In the genomic region with DNA sequence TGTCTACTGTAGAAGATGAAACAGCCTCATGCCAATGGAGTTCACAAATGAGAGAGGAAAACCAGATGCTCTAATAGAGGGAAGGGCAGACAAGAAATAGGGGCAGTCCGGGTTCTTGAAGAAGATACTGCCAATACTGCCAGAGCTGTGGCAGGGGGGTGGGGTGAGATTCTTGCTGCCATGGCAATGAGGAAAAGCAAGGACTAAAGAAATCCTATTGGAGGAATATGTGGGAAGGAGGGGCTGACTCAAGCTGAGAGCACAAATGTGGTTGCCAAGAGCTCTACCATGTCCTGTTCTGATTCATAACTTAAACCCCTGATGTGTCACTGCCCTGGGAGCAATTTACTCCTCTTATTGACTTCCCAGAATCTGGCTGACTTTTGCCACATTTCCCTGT, we compare ENCODE assay signal across 15 mouse cellular contexts.
DNase-seq lines count a peak whose midpoint lies in the region; ATAC-seq lines count a peak whose summit lies in the region.
"Had no signal": no experiment of that assay in that cellular context is flagged by ENCODE, and none has a peak within 500 bp of the region (broad histone marks: within the 10 kb centered on the region; RNA-seq: fewer than 3 reads in every experiment).

No protein-coding gene starts in this region.

- no peak overlapping the region for H3K27ac ChIP-seq in forebrain, embryonic 13.5 days
- no peak overlapping the region for H3K27ac ChIP-seq in forebrain, embryonic 10.5 days
- H3K27ac ChIP-seq in neural tube, embryonic 13.5 days (replicated peaks): no peak overlapping the region
- H3K27ac ChIP-seq in neural tube, embryonic 15.5 days (replicated peaks): no peak overlapping the region
- H3K27ac ChIP-seq: heart, embryonic 13.5 days; kidney, embryonic 15.5 days; macrophage had no signal

- no peak overlapping the region for H3K9ac ChIP-seq in forebrain, embryonic 13.5 days
- no peak overlapping the region for H3K9ac ChIP-seq in neural tube, embryonic 13.5 days
- no peak overlapping the region for H3K9ac ChIP-seq in neural tube, embryonic 15.5 days (replicated peaks)
- H3K9ac ChIP-seq: heart, embryonic 13.5 days; kidney, embryonic 15.5 days had no signal

- H3K4me2 ChIP-seq in forebrain, embryonic 13.5 days: no peak overlapping the region
- H3K4me2 ChIP-seq in neural tube, embryonic 13.5 days: no peak overlapping the region
- no peak overlapping the region for H3K4me2 ChIP-seq in neural tube, embryonic 15.5 days
- H3K4me2 ChIP-seq: heart, embryonic 13.5 days; kidney, embryonic 15.5 days had no signal

- H3K27me3 ChIP-seq in forebrain, embryonic 13.5 days: no peaks in the 10 kb centered on the region
- H3K27me3 ChIP-seq in forebrain, embryonic 10.5 days (ENCODE audit: poor library complexity, severe bottlenecking): no peaks in the 10 kb centered on the region
- H3K27me3 ChIP-seq in neural tube, embryonic 13.5 days: no peaks in the 10 kb centered on the region
- H3K27me3 ChIP-seq in neural tube, embryonic 15.5 days (replicated peaks): no peaks in the 10 kb centered on the region
- H3K27me3 ChIP-seq: heart, embryonic 13.5 days; kidney, embryonic 15.5 days had no signal

- no peaks in the 10 kb centered on the region for H3K36me3 ChIP-seq in forebrain, embryonic 13.5 days (ENCODE audit: poor library complexity, severe bottlenecking)
- no peaks in the 10 kb centered on the region for H3K36me3 ChIP-seq in forebrain, embryonic 10.5 days (replicated peaks)
- H3K36me3 ChIP-seq in neural tube, embryonic 13.5 days: no peaks in the 10 kb centered on the region
- no peaks in the 10 kb centered on the region for H3K36me3 ChIP-seq in neural tube, embryonic 15.5 days
- H3K36me3 ChIP-seq: heart, embryonic 13.5 days; kidney, embryonic 15.5 days had no signal

- no peaks in the 10 kb centered on the region for H3K9me3 ChIP-seq in forebrain, embryonic 13.5 days (replicated peaks)
- no peaks in the 10 kb centered on the region for H3K9me3 ChIP-seq in forebrain, embryonic 10.5 days
- H3K9me3 ChIP-seq in neural tube, embryonic 13.5 days: no peaks in the 10 kb centered on the region
- H3K9me3 ChIP-seq in neural tube, embryonic 15.5 days (replicated peaks): no peaks in the 10 kb centered on the region
- H3K9me3 ChIP-seq: heart, embryonic 13.5 days; kidney, embryonic 15.5 days had no signal

- 33% methylated on average over 1 of the region's 1 CpGs for WGBS in forebrain, embryonic 13.5 days
- WGBS in forebrain, embryonic 10.5 days: 44% methylated on average over 1 of the region's 1 CpGs
- 21% methylated on average over 1 of the region's 1 CpGs for WGBS in neural tube, embryonic 13.5 days
- 29% methylated on average over 1 of the region's 1 CpGs for WGBS in neural tube, embryonic 15.5 days

- peaks cover 5% of the 10 kb centered on the region; the same call in 1 of the 2 replicates for H3K4me1 ChIP-seq in forebrain, embryonic 13.5 days
- H3K4me1 ChIP-seq in forebrain, embryonic 10.5 days: peaks cover 5% of the 10 kb centered on the region; the same call in 1 of the 2 replicates
- peaks cover 3% of the 10 kb centered on the region; the same call in 1 of the 2 replicates for H3K4me1 ChIP-seq in neural tube, embryonic 13.5 days (replicated peaks)
- H3K4me1 ChIP-seq in neural tube, embryonic 15.5 days: no peaks in the 10 kb centered on the region
- H3K4me1 ChIP-seq: heart, embryonic 13.5 days; kidney, embryonic 15.5 days had no signal

- H3K4me3 ChIP-seq in forebrain, embryonic 13.5 days: no peak overlapping the region
- no peak overlapping the region for H3K4me3 ChIP-seq in forebrain, embryonic 10.5 days
- no peak overlapping the region for H3K4me3 ChIP-seq in neural tube, embryonic 13.5 days
- H3K4me3 ChIP-seq in neural tube, embryonic 15.5 days (replicated peaks): no peak overlapping the region
- H3K4me3 ChIP-seq: heart, embryonic 13.5 days; kidney, embryonic 15.5 days; myocyte had no signal

- peak; percentile 80 for ATAC-seq in forebrain, embryonic 13.5 days
- 0 out of 2 replicates have a peak, but pooled peaks have one; percentile 11 for ATAC-seq in neural tube, embryonic 13.5 days (ENCODE audit: low read depth)
- ATAC-seq in neural tube, embryonic 15.5 days (ENCODE audit: low FRiP score): no peak

- DNase-seq in forebrain, embryonic 10.5 days (ENCODE audit: extremely low spot score, low spot score): no peak
- peak; percentile 10 for DNase-seq in embryo, embryonic 11 days
- DNase-seq in telencephalon, adult 2 months (ENCODE audit: low read depth, low spot score): peak; percentile 21
- DNase-seq in lung, postnatal 10 days: no peak
- DNase-seq in liver: no peak
- DNase-seq: adrenal gland, postnatal 14 days; gastrocnemius, postnatal 14 days; thymus, adult 2 months had no signal

Comparison
In these comparisons a context has a peak if more than half of its experiments do, and no peak if none do; other contexts are left out.
1. DNase-seq: peak in embryo, embryonic 11 days (single experiment) and telencephalon, adult 2 months (single experiment); none in forebrain, embryonic 10.5 days (single experiment), lung, postnatal 10 days (single experiment) and liver (single experiment).